Mouse (Mus musculus) heart, embryonic 13.5 days (tissue): ENCODE results near the gene Hsd17b10. TPM values are rescaled to one million over a fixed set of nuclear protein-coding genes. Genes with fewer than 3 reads are reported as not detected.

Experiments used
- ATAC-seq: fragments of 200-750 bp; cut with Nextera tagmentation; 2 replicates; pipeline ENCODE4 v1.8.0; 2017; ENCODE audit warnings: moderate TSS enrichment; ENCODE audit not compliant: insufficient number of reproducible peaks, low FRiP score, low TSS enrichment; ENCODE audit errors: extremely low read depth
- H3K27ac ChIP-seq: fragments of 300-500 bp; sonication (generic); replicated peaks from 2 replicates; pipeline ENCODE4 v1.5.1; 2015; ENCODE audit warnings: moderate library complexity, mild to moderate bottlenecking, inconsistent platforms
- H3K27me3 ChIP-seq: fragments of 300-500 bp; sonication (generic); replicated peaks from 2 replicates; pipeline ENCODE4 v1.6.1; 2015; ENCODE audit warnings: mild to moderate bottlenecking, inconsistent platforms
- H3K36me3 ChIP-seq: fragments of 300-500 bp; sonication (generic); 2 replicates; pipeline ENCODE4 v1.6.1; 2015; ENCODE audit warnings: mild to moderate bottlenecking, inconsistent platforms
- H3K4me1 ChIP-seq: fragments of 300-500 bp; sonication (generic); 2 replicates; pipeline ENCODE4 v1.6.1; 2015; ENCODE audit warnings: inconsistent platforms
- H3K4me2 ChIP-seq: fragments of 300-500 bp; sonication (generic); 2 replicates; pipeline ENCODE4 v1.6.1; 2015; ENCODE audit warnings: inconsistent platforms, mild to moderate bottlenecking, moderate library complexity
- H3K4me3 ChIP-seq: fragments of 300-500 bp; sonication (generic); 2 replicates; pipeline ENCODE4 v1.5.1; 2015; ENCODE audit warnings: moderate library complexity, mild to moderate bottlenecking, inconsistent platforms
- H3K9ac ChIP-seq: fragments of 300-500 bp; sonication (generic); 2 replicates; pipeline ENCODE4 v1.6.1; 2015; ENCODE audit warnings: inconsistent platforms, mild to moderate bottlenecking, moderate library complexity
- H3K9me3 ChIP-seq: fragments of 300-500 bp; sonication (generic); 2 replicates; pipeline ENCODE4 v1.6.1; 2016; ENCODE audit warnings: inconsistent platforms
- WGBS: fragments of 180-500 bp; shearing (Covaris S2); methylation state at CpG from one replicate; pipeline ENCODE4 v1.1.7; 2015; ENCODE audit warnings: mixed read lengths; 5-methylcytosine and 5-hydroxymethylcytosine counted together
- polyA plus RNA-seq: library from polyadenylated mRNA; unstranded; fragments of >200 nt; fragmentation: Nextera tagmentation; extraction: Ambion mirVana; gene quantifications from 2 replicates; pipeline ENCODE4 v1.2.1, GENCODE M21; 2015

The Hsd17b10 gene
- polyA plus RNA-seq: 165 and 195 TPM in 2 replicates

DNA sequence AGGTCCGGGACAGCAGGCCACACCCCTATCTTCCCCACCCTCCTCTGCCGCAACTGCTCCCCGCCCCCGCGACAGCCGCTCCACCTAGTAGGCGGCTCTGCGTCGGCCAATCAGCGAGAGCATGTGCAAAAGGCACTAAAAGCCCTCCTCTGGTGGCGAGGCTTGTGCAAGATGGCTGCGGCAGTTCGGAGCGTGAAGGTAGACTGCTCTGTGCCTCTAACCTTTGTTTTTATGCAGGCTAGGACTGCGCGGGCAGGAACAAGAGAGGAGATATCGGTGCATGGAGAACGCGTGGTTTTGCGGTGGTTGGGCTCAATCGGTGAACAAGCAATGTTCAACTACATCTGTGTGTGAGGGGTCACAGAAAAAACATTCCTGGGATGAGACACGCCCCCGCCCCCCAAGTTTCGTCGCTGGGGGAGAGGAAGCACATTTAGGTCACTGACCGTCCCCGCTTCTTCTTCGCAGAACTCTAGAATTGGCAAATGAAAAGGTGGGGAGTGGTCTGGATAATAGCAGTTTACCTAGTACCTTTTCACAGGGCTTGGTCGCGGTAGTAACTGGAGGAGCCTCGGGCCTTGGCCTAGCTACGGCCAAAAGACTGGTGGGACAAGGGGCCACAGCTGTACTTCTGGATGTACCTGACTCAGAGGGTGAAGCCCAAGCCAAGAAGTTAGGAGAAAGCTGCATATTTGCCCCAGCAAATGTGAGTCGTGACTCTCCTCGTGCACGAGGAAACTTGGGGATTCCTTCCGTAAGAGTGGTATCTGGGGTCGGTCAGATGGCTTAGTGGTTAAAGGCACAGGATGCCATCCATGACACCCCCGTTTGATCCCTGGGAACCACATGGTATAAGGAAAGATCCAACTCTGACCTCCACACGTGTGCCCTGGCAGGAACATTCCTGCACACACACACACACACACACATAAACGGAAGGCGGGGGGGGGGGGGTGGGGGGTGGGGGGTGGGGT is at the start of gene Hsd17b10:
Gene Hsd17b10, plus strand, starts transcription at position 109 of the 974 bp plus-strand sequence.
- H3K4me3 ChIP-seq: peak within 1 kb of the TSS; percentile 61
- peaks cover 24% of the 10 kb centered on the region for H3K36me3 ChIP-seq
- H3K4me2 ChIP-seq: peak within 1 kb of the TSS; percentile 72
- H3K4me1 ChIP-seq: peaks cover 2% of the 10 kb centered on the region; the same call in 1 of the 2 replicates
- H3K27me3 ChIP-seq: peaks cover 64% of the 10 kb centered on the region
- peak; percentile 90 for ATAC-seq
- peak within 1 kb of the TSS; percentile 69 for H3K27ac ChIP-seq
- H3K9ac ChIP-seq: peak within 1 kb of the TSS; percentile 81
- 12% methylated on average over 39 of the region's 41 CpGs for WGBS
- no peaks in the 10 kb centered on the region for H3K9me3 ChIP-seq

DNA sequence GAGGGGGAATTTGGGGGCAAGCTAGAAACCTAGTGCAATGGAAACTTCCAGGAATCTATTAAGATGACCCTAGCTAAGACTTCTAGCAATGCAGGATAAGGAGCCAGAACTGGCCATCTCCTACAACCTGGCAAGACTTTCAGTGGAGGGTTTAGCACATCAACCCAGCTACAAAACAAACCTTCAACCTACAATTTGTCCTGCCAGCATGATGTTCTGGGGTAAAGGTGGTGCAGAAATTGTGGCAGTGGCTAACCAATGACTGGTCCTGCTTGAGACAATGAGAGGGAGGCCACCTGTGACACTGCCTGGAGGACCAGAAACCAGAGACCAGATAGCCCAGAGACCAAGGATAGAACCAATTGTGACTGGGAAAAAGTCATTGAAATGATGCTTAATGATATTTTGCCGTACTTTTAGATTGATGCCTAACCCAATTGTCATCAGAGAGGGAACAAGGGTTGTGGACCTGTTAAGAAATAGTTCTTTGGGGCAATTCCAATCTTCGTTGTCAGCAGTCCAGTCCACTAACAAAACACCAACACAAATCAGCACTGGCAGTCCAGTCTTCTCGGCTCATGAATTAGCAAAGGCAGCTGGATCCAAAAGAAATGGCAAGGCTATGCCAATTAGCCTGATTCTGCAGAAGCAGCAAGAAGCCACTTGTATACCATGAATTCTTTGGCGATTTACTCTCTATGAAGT is 2.5 kb upstream of the Hsd17b10 start:
- no peaks in the 10 kb centered on the region for H3K9me3 ChIP-seq
- no peak for ATAC-seq
- WGBS: 61% methylated on average over 4 of the region's 4 CpGs

DNA sequence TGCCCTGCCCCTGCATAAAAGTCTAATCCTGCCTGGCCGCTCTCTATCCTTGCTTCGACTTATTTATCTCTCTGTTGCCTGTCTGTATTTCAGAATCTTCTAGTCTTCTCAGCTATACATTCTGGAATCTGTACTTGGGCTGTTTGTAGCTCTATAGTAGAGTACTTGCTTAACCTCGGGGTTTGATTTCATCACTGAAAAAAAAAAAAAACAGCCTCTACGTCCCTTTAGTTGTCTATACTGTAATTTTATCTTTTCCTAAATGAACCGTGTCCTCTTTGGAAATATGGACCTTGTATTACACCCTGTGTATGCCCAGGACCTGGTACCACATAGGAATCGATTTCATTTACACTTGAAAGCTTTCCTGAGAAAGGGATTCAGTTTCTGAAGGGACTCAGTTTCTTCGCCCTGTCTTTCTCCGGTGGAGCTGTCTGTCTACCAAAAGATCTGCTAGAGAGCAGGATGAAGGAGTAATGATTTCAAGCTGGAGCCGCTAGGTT is 412 bp upstream of the Hsd17b10 start:
- no peak for ATAC-seq
- peak overlapping the region; percentile 54; the same call in 1 of the 2 replicates for H3K27ac ChIP-seq
- WGBS: 30% methylated on average over 9 of the region's 9 CpGs
- peak overlapping the region; percentile 61 for H3K4me3 ChIP-seq
- peak overlapping the region; percentile 72 for H3K4me2 ChIP-seq
- H3K9ac ChIP-seq: peak overlapping the region; percentile 74
- peaks cover 59% of the 10 kb centered on the region for H3K27me3 ChIP-seq
- H3K4me1 ChIP-seq: peaks cover 2% of the 10 kb centered on the region; the same call in 1 of the 2 replicates
- peaks cover 21% of the 10 kb centered on the region for H3K36me3 ChIP-seq
- H3K9me3 ChIP-seq: no peaks in the 10 kb centered on the region

More for the DNA sequence above, 2.5 kb upstream of the Hsd17b10 start:
- Histone ChIP-seq H3K4me1 (peaks cover 2% of the 10 kb centered on the region; the same call in 1 of the 2 replicates), H3K4me2 (no peak overlapping the region), H3K27me3 (peaks cover 63% of the 10 kb centered on the region), H3K4me3 (no peak overlapping the region), H3K27ac (no peak overlapping the region), H3K36me3 (peaks cover 10% of the 10 kb centered on the region), H3K9ac (no peak overlapping the region)

DNA sequence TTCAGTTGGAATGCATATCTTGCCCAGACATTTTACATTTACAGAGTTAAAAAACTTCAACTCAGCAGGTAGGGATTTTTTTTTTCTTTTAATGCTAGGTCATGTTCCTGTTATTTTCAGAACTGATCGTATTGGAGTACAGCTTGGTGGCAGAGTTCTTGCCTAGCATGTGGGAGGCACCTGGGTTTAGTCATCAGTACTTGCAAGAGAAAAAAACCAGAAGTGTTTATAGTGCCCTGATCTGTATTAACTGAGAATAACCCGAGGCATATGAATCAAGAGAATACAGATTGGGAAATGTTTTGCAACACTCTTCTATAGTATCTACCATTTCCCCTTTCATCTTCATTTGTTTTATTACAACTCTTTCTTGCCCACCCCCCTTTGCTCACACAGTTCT is 1.2 kb downstream of the Hsd17b10 start:
- H3K27me3 ChIP-seq: peaks cover 68% of the 10 kb centered on the region
- H3K4me3 ChIP-seq: peak overlapping the region; percentile 61; the same call in 1 of the 2 replicates
- H3K9me3 ChIP-seq: no peaks in the 10 kb centered on the region
- no peak overlapping the region for H3K27ac ChIP-seq
- peak overlapping the region; percentile 72 for H3K4me2 ChIP-seq
- WGBS: 60% methylated on average over 2 of the region's 2 CpGs
- peaks cover 33% of the 10 kb centered on the region for H3K36me3 ChIP-seq
- no peak overlapping the region; the same call in 1 of the 2 replicates for H3K9ac ChIP-seq
- H3K4me1 ChIP-seq: peaks cover 2% of the 10 kb centered on the region; the same call in 1 of the 2 replicates
- no peak for ATAC-seq

DNA sequence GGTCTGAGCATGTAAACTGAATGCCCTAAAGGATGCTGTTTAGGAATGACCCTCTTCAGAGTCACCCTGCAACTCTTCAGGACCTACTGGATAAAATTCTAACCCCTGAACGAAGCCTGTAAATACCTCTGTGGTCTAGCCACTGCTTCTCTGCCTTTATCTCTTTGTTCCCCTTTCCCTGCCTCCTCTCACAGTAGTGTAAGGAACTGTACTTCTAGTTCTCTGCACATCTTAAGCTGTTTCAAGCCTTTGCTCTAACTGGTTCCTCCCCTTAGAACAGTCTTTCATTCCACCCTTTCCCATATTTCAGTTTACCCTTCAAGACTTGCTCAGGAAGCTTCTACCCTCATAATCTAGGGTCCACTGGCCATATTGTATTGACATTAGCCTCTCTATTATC is 6.2 kb downstream of the Hsd17b10 start:
- H3K27me3 ChIP-seq: peaks cover 53% of the 10 kb centered on the region
- H3K36me3 ChIP-seq: peaks cover 44% of the 10 kb centered on the region
- no peak overlapping the region for H3K27ac ChIP-seq
- H3K4me2 ChIP-seq: no peak overlapping the region
- no peak overlapping the region for H3K4me3 ChIP-seq
- H3K4me1 ChIP-seq: peaks cover 1% of the 10 kb centered on the region; the same call in 1 of the 2 replicates
- H3K9ac ChIP-seq: no peak overlapping the region
- 64% methylated on average over 1 of the region's 1 CpGs for WGBS
- ATAC-seq: no peak
- H3K9me3 ChIP-seq: no peaks in the 10 kb centered on the region

DNA sequence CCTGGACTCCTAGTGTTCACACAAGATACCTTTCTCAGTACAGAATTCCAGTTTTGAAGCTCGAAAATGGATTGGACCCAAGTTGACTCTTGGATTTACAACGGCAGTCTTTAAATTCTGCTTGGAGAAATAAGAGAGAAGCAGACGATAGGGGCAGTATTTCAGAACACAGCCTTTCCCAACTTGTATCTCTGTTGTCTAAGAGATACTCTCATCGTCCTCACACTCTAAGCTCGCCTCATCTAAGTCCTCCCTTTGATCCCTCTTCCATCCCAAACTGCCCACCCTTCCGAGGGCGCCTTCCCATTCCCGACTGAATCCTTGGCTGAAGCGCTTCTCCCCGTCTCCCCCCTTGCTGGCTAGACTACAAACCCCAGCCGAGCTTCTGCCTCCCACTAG is 14.1 kb downstream of the Hsd17b10 start:
- H3K4me3 ChIP-seq: peak overlapping the region; percentile 65
- peaks cover 12% of the 10 kb centered on the region for H3K4me1 ChIP-seq
- peak overlapping the region; percentile 90 for H3K27ac ChIP-seq
- peak overlapping the region; percentile 83 for H3K9ac ChIP-seq
- peaks cover 35% of the 10 kb centered on the region; the same call in 1 of the 2 replicates for H3K27me3 ChIP-seq
- ATAC-seq: no peak
- H3K9me3 ChIP-seq: no peaks in the 10 kb centered on the region
- 10% methylated on average over 11 of the region's 11 CpGs for WGBS
- H3K36me3 ChIP-seq: peaks cover 4% of the 10 kb centered on the region; the same call in 1 of the 2 replicates
- H3K4me2 ChIP-seq: peak overlapping the region; percentile 73

DNA sequence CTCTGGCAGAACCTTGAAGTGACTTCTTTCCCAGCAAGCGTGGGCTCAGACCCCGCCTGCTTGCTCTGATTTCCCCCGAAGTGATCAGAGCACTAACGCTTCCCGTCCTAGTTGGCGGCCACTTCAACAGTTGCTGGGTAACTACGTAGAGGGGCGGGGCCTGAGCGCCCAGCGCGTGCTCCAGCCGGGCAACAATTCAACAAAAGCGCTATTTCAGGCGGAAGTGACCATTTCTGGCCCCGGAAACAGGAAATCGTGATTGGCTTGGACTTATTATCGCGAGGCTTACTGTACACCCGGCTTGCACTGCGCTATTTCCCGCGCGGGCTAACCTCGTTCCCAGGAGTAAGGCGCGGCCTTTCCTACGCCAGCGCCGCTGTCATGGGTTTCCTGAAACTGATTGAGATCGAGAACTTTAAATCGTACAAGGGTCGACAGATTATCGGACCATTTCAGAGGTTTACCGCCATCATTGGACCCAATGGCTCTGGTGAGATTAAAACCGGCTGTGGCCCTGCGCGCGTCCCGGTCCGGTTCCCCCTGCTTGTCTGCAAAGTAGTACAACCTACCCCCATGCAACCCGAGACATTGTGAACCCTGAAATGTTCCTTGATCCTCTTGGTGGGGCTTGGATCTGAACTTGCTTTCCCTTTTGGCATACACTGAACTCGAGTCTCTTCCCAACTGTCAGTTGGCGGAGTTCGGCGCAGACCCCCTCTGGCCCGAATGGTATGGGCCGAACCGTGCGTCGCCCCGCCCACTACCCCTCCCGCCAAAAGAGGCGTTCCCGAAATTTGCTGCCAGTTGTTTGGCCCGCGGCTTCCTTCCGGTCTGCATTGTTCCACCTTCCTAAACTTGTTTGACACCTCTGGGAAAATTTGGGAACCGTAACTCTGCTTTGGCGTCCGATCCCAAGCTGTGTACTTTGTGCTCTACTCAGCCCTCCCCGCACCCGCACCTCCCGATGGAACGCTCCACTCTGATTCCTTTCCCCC is 14.8 kb downstream of the Hsd17b10 start, which contains the start of the genes Ribc1 and Smc1a:
Gene Ribc1, minus strand, starts transcription at position 145 of the 995 bp plus-strand sequence.
Gene Smc1a, plus strand, starts transcription at position 278 of the 995 bp plus-strand sequence.
- Histone ChIP-seq H3K36me3 (peaks cover 4% of the 10 kb centered on the region; the same call in 1 of the 2 replicates), H3K4me2 (peak within 1 kb of the TSS; percentile 73), H3K4me3 (peak within 1 kb of the TSS; percentile 65), H3K9ac (peak within 1 kb of the TSS; percentile 86), H3K4me1 (peaks cover 12% of the 10 kb centered on the region), H3K27ac (peak within 1 kb of the TSS; percentile 90), H3K27me3 (peaks cover 35% of the 10 kb centered on the region; the same call in 1 of the 2 replicates), H3K9me3 (no peaks in the 10 kb centered on the region)
- ATAC-seq: peak; percentile 88
- WGBS: 10% methylated on average over 64 of the region's 64 CpGs

DNA sequence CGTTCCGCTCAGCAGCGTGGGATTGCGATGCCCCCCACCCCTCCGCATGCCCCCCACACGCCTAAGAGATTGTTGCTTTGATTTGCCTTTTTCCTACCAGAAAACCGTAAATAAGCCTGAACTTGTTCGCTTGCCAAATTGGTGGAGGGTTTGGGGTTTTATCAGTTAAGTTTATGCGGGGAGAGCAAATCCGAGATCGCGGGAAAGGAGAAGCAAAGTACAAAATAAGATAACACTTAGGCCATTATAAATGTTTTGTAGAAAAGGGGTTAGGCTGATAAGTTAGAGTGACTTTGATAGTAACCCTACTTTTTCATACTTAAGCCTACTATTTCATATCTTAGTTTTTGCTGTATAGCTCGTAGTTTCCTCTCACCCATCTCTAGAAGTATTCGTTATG is 15.5 kb downstream of the Hsd17b10 start:
- WGBS: 19% methylated on average over 14 of the region's 14 CpGs
- Histone ChIP-seq H3K4me2 (peak overlapping the region; percentile 73), H3K9me3 (no peaks in the 10 kb centered on the region), H3K27me3 (peaks cover 32% of the 10 kb centered on the region; the same call in 1 of the 2 replicates), H3K4me1 (peaks cover 12% of the 10 kb centered on the region), H3K36me3 (peaks cover 4% of the 10 kb centered on the region; the same call in 1 of the 2 replicates), H3K9ac (peak overlapping the region; percentile 86), H3K27ac (peak overlapping the region; percentile 90), H3K4me3 (peak overlapping the region; percentile 65)
- ATAC-seq: no peak

DNA sequence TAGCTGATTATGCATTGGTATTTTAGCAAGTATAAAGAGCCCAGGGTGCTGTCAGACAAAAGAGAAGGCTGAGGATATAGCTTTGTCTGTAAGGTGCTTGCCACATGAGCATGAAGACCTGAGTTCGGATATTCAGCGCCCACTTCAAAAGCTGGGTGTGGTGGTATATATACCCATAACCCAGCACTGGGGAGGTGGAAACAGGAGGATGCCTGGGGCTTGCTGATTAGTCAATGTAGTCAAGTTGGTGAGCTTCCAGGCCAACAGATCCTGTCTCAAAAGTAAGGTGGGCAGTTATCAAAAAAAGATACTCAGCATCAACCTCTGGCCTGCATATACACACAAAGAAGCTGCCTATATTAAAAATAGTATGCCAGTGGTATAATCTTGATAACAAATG is 17.6 kb downstream of the Hsd17b10 start:
- WGBS: 74% methylated on average over 2 of the region's 2 CpGs
- H3K27ac ChIP-seq: no peak overlapping the region

DNA sequence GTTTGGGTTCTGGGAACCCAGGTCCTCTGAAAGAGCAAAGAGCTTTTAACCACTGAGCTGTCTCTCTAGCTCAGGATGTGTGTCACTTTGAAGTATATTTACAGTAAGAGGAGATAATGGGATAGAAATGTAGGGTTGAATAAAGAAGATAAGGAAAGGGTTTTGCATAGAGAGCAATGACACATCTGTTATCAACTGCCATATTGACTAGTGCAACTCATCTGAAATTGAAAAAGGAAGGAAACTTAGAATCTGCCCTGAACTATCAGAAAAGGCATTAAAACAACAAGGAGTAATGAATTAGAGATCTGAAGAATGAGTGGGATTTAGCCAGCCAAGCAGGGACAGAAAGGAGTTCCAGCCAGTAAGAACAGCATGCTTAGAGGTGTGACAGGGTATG is 38.2 kb downstream of the Hsd17b10 start:
- no peak overlapping the region for H3K4me2 ChIP-seq
- H3K9ac ChIP-seq: no peak overlapping the region
- no peak overlapping the region for H3K4me3 ChIP-seq
- peaks cover 54% of the 10 kb centered on the region for H3K36me3 ChIP-seq
- no peak for ATAC-seq
- H3K27ac ChIP-seq: no peak overlapping the region
- no peaks in the 10 kb centered on the region for H3K9me3 ChIP-seq
- peaks cover 38% of the 10 kb centered on the region for H3K27me3 ChIP-seq
- H3K4me1 ChIP-seq: no peaks in the 10 kb centered on the region

More for the DNA sequence above, 17.6 kb downstream of the Hsd17b10 start:
- Histone ChIP-seq H3K27me3 (peaks cover 35% of the 10 kb centered on the region; the same call in 1 of the 2 replicates), H3K36me3 (peaks cover 14% of the 10 kb centered on the region), H3K9ac (no peak overlapping the region), H3K4me1 (peaks cover 12% of the 10 kb centered on the region), H3K4me3 (no peak overlapping the region), H3K4me2 (no peak overlapping the region), H3K9me3 (no peaks in the 10 kb centered on the region)
- ATAC-seq: no peak
